Mouse (Mus musculus): ENCODE measurements around the gene Cphx3. TPM values are rescaled to one million over a fixed set of nuclear protein-coding genes. Genes with fewer than 3 reads are reported as not detected.
"Not testable (repeated sequence)": the region's sequence is repeated elsewhere in the genome, so short reads cannot be mapped to it uniquely, and the experiment has no call there.

The Cphx3 gene
- total RNA-seq (2021) = not detected in 2 replicates
- long read RNA-seq = 0 reads

DNA sequence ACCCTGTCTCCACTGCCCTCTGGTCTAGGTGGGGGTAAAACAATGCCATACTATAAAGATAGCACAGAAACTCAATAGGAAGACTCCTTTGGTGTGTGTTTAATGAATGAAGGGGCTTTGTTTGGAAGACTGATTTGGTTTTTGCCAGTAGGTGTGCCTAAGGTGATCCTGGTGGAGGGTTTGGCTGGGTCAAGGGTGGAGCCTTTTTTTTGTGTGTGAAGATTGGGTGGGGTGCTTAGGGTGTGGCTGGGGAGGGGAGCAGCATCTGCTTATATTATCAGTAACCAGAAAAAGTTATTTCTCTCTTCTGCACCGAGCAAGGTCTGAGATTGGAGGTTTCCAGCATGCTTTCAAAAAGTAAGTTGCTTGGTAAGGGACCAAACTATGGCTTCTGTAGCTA, at the start of gene Cphx3:
Gene Cphx3, plus strand, starts transcription at position 301 of the 400 bp plus-strand sequence.
- DNase-seq = not testable (repeated sequence)

- DNase-seq = not testable (repeated sequence)
These were observed 47.7 kb upstream of the Cphx3 start for GRCm38 (mm10) chr14:26034364-26034763.

- not testable (repeated sequence) for DNase-seq
These were observed 46.7 kb upstream of the Cphx3 start for GRCm38 (mm10) chr14:26035439-26035838.

DNA sequence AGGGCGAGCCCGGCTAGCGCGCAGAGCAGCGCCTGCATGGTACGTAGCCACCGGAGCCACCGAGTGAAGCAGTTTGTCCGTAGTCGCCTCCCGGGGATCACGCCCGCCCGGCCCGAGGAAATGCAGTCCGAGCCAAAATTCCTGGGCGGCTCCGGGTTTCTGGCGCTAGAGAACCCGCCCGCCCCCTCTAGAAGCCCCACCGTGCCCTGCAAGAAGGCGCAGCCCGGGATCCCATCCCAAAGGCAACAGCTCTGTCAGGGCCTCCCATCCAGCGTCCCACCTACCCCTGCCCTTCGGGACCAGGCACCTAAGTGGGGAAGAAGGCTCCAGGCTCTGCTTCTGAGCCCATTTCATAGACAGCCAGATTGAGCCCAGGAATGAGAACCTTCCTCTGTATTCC, 39.5 kb upstream of the Cphx3 start, which contains the start of gene Gm9780:
Gene Gm9780, minus strand, starts transcription at position 101 of the 400 bp plus-strand sequence.
- DNase-seq = not testable (repeated sequence)

GRCm38 (mm10) chr14:26045007-26045406, 37.1 kb upstream of the Cphx3 start:
- DNase-seq = not testable (repeated sequence)

GRCm38 (mm10) chr14:26047026-26047425, 35.1 kb upstream of the Cphx3 start:
- DNase-seq = not testable (repeated sequence)

DNA sequence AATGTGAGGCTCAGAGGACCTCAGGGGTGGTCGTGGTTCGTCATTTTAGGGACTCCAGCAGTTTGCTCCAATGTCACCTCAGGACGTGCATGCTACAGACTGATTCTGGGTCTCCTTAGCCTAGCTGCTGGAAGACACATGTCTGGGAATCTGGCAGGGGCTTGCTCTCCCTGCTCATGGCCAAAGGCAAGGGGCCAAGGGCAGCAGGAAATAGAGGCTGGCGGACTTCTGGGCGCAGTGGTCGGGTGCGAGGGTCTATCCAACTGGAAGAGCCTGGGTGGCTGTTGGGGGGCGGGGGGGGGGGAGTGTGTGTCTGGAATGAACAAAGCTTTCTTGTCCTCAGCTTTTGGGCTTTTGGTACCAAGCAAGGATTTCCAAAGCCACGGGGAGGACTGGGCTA, 33.3 kb upstream of the Cphx3 start:
- DNase-seq = not testable (repeated sequence)

DNA sequence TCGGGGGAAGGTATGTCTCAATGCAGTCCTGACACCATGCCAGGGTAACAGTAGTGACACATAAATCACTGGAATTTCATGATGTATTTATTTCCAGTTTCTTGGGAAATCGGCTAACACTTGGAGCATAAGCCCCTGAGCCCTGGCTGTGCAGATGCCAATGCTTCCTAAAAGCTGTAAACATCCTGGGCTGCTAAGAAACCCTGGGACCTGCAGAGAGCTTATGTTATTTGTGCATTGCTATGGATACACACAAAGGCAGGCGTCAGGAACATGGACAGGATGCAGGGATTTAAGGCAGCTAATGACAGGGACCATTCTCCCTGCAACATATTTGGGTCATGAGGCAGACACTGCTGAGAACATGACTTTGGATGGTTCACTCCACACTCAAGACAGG, 23.9 kb upstream of the Cphx3 start:
- not testable (repeated sequence) for DNase-seq

DNA sequence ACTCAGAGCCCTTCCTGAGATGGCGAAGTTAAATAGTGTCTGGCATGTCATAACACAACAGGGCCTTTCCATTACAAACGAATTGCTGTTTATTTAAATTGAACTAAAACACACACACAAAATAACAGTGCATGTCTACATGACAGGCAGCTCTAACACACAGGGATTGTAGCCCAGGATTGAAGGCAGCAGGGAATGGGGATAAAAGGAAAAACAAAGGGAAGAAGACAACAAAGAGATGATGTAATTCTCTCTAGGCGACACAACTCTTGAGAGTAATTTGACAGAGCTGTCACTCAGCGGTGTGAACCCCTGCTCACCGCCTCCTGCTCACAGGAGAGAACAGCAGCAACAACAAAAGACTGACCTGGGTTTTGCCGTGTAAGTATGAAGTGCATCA, 22.7 kb upstream of the Cphx3 start:
- not testable (repeated sequence) for DNase-seq

DNA sequence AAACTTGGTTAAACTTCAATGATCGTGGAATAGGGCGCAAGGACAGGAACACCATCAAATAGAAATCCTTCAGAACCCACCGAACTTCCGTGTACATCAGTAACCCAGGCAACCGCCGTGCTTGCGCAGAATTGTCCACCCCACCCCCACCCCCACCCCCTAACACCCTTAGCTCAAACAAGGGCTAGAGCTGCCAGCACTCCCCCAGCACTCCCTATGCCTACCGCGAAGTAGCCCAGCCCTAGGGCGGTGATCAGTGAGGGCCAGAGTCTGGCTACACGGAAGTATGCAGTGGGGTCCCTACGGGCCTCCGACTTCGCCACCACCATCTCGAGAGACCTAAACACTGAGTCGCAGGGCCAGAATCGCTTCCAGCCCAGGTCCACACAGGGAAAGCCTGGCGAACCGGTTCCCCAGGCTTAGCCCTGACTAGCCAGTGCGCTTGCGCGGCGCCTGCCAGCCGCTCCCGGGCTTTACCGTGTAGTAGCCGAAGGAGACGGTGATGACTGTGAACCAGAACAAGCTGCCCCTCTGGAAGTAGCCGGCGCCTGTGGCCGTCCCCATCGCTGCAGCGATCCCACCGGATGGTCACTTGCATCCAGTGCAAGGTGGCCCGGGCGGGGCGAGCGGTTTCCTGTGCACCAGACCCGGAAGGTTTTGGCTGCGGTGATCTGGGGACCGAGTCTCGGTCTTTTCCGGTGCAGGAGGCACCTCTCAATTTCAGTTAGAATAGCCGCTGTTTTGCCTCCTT, 15.3 kb upstream of the Cphx3 start:
- DNase-seq = not testable (repeated sequence)

DNA sequence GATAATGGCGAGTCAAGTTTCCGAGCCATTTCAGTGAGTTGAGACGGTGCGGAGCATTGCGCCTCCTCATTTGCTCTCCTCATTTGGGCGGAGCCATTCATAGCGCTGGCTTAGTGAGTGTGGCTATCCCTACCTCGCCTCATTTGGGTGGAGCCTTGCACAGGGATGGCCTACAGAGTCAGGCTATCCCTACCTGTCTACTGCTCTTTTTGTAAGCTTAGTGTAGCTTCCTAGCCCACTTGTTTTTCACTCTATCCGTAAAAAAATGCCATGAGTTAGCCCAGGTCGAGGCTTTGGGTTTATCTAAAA, 14.8 kb upstream of the Cphx3 start, which contains the start of gene Tmem254c:
Gene Tmem254c, minus strand, starts transcription at position 31 of the 309 bp plus-strand sequence.
- DNase-seq = not testable (repeated sequence)

DNA sequence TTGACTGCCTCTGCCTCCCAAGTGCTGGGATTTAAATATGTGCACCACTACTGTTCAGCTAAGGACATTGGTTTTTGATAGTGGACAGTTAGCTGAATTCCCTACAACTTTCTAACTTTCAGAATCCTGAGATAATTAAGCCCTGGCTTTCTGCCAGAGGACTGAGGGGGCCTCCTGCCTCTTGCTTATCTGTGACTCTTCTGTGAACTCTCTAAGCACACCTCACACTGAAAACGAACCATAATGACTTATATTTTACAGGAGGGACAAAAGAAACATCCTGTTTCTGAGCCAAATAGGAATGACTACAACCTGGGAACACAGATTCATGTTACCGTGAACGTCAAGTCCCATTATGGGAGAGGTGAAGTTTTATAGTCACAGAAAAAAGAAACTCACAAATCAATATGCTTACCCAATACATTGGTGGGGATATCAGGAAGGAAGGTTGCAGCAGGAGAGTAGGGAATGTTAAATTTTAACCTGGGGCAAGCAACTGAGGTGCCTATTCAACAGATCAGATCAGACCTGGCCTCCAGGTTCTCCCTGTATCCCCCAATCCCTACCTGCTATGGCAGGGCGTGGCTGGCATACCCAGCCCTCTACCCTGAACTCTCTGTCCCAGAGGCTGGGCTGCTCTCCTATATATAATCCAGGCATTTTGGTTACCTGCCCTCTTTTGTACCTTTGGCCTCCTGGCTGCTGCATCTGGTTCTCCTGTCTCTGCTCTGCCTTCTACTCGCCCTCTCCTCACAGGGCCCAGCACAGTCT, 5.3 kb upstream of the Cphx3 start:
- DNase-seq = not testable (repeated sequence)

- not testable (repeated sequence) for DNase-seq
These were observed 881 bp upstream of the Cphx3 start, which contains the start of gene Cphx2 for GRCm38 (mm10) chr14:26081216-26081615. Gene Cphx2, plus strand, starts transcription at chr14:26081516.

- DNase-seq = not testable (repeated sequence)
These were observed 15.5 kb downstream of the Cphx3 start for GRCm38 (mm10) chr14:26097622-26098021.

- not testable (repeated sequence) for DNase-seq
These were observed 36.1 kb downstream of the Cphx3 start, which contains the start of gene Duxbl2 for GRCm38 (mm10) chr14:26118150-26118549. Gene Duxbl2, plus strand, starts transcription at chr14:26118349.

- not testable (repeated sequence) for DNase-seq
These were observed 36.5 kb downstream of the Cphx3 start for GRCm38 (mm10) chr14:26118550-26119000.

DNA sequence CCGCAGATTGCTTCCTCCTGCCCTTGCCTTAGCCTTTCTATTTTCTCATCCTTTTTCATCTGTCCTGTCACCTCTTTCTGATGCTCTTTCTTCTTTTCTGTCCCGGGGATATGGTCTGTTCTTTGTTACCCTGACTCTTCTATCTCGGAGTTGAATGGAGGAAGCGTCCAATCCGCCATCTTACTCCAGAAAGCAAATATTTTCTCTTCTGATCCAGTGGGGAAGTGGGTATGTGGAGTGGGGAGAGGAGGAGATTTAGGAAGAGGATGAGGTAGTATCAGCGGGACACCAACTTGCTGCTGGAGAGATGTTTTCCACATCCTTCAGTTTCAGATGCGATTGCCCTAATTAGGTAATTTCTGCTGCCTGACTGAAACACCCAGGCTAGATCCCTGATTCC, 37.0 kb downstream of the Cphx3 start:
- DNase-seq = not testable (repeated sequence)

DNA sequence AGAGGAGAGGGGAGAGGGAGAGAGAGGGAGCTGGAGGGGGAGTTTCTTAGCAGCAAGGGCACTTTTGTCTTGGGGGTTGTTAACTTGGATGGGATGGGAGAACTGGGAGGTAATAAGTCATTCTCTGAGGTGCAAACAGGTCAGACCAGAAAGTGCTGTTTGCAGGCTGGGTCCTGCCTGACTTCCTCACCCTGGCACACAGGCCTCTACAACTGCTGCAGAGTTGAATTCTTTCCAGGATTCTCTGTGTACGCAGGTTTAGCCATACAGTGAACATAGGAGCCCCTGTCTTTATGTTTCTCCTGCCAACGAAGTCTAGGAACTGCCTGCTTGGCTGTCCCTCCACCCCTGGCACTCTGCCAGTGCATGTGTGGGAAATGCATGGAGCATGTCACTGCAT, 65.0 kb downstream of the Cphx3 start:
- DNase-seq = not testable (repeated sequence)

- DNase-seq = not testable (repeated sequence)
These were observed 73.9 kb downstream of the Cphx3 start for GRCm38 (mm10) chr14:26156032-26156431.

- not testable (repeated sequence) for DNase-seq
These were observed 79.1 kb downstream of the Cphx3 start for GRCm38 (mm10) chr14:26161156-26161555.

DNA sequence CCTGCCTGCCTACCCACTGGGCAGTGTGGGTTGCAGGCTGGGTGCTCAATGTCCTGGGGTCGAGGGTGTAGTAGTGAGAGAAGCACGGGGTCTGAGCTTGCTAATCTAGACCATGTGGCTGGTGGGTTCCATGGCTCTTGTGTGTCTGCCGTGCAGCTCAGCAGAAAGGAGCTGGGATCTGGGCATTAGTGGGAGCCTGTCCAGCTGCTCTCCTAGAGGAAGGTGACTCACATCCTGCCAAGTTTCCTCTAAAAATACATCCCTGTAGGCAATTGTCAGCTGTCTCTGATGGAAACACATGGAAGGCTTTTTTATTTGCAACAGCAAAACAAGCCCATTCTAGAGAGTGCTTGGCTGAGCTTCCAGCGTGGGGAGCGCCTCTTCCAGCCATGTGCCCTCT, 80.3 kb downstream of the Cphx3 start:
- not testable (repeated sequence) for DNase-seq

DNA sequence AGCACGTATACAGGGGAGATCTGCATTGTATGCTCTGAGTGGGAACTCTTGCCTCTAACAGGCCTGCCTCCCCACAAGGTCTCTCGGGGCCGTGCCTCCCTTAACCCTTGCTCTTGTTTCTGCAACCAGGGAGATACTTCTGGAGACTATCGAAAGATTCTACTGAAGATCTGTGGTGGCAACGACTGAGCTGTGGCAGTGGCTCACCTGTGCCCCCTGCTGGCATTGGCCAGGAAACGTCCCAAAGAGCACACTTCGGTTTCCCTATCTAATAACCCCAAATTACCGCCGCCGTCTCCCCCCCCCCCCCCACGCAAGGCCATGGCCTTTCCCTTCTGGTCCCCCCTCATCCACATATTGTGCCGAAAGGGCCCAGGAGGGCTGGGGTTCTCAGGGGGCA, 83.2 kb downstream of the Cphx3 start:
- DNase-seq = not testable (repeated sequence)

- not testable (repeated sequence) for DNase-seq
These were observed 91.9 kb downstream of the Cphx3 start for GRCm38 (mm10) chr14:26173955-26174354.

All from adrenal gland, postnatal 25 days (tissue).